Mouse (Mus musculus) c-Kit-positive CD71-positive TER-119-negative erythroid progenitor cells, embryonic 14.5 days (primary cell): ENCODE results near the gene Ptp4a2.
"Not testable (repeated sequence)": the region's sequence is repeated elsewhere in the genome, so short reads cannot be mapped to it uniquely, and the experiment has no call there.

Experiments used
- DNase-seq: peaks from one replicate; pipeline ENCODE4 v3.0.0-alpha.2; 2013; ENCODE audit warnings: low read depth

Gene Ptp4a2

DNA sequence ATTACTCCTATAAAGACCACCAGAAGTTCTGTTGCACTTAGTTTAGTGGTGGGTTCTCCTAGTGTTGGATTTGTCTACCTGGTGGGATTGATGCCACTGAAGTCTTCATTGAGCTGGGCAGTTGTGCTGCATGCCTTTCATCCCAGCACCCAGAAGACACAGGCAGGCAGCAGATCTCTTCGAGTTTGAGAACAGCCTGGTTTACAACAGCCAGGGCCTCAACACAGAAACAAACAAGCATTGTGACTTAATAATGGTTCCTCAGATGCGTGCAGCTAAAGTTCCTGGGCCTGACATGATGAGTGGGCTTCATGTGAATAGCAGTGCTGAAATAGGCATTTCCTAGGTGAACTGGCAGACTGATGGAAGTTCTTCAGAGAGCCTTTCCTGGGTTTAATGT, 42.0 kb downstream of the Ptp4a2 start:
- DNase-seq: no peak

DNA sequence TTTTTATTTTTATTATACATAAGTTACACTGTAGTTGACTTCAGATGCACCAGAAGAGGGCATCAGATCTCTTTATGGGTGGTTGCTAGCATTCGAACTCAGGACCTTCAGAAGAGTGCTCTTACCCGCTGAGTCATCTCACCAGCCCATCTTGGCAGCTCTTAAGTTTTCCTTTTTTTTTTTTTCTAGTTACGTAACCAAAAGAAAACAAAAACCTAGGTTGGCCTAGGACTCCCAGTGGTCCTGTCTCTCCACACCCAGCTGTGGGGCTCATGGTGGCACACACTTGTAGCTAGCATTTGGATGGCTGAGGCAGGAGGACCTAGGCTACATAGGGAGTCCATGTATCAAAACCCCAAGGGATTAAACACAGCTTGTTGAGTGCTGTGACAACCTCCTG, 43.0 kb downstream of the Ptp4a2 start:
- DNase-seq: no peak

DNA sequence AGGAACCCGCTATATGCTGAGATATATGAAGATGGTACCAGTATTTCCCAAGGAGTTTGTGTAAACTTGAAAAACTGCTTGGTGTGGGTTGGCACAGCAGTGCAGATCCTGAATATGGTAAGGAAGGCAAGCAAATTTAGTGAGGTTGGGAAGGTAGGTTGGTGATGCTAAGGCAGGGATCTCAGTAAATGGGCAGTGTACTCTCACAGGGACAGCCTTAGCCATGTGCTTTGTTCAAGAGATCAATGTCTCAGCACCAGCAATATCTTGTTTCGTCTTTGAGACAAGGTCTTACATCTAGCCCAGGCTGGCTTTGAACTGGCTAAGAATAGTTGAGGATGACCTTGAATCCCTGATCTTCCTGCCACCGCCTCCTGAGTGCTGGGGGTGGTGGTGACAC, 43.6 kb downstream of the Ptp4a2 start:
- no peak for DNase-seq

DNA sequence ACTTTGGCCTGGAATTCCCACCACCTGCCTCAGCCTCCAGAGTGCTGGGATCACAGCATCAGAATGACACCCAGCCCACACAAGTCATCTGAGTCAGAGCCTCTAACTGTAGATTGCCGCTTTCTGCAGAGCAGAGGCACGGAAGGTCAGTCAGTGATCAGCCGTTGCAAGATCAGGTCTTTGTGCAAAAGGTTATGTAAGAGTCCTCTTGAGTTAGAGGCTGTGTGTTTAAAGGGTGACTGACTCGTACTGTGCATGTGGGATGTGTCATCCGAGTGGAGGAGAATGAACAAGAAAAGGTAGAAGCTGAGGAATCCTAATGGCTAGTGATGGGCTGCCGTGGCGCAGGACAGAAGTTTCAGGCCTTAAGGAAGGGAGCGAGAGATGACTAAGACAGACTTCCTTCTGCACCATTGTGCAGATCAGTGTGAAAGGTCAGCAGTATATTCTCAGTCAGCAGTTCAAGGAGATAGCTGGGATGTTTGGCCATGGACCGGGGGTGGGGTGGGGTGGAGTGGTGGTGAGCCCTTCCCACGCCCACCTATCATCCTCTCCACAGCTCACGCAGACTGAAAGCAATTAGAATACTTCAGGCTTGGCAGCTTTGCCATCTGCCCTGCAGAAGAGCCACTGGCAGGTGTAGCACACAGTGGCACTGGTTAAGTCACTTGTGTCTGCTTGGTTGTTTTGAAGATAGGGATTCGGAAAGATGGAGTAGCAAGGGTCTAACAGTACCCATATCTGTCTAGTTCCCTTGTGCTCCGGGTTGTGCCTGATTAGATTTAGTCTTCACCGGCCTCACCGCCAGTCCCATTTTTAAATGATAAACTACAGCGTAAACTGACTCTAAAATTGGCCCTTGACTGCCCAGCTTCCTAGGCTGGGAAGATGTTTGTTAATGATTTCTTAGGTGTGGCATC, 44.3 kb downstream of the Ptp4a2 start:
- no peak for DNase-seq

DNA sequence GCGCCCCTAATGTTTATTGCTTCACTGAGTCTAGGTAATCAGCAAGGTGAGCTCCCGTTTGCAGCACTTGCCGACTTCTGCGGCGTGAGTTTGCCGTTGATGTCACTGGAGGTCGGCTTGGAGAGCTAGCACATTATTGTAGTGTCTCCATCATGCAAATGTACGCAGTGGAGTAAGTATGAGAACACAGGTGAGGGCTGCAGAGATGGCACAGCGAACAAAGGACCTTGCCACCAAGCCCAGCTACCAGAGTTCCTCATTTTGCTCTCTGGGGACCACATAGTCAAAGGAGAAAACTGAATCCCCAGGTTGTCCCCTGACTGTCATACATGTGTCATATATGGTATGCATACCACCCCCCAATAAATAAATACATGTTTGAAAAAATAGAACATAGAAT, 49.4 kb downstream of the Ptp4a2 start:
- DNase-seq: no peak

DNA sequence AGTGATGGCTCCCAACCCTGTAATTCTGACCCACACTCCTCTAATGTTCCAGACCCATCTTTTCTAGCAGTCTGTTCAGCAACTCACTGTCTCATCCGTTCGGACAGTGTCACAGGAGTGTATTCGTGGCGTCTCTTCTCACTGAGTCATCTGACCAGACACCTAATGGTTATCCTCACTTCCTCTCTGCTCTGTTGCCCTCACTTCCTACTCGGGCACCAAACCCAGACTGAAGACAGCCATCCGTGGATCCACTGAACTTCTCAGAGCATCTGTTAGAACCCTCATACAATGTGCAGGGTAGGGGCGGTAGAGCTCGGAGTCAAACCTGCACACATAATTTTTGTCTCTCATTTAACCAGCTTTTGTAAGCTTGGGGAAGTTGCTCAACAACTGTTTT, 50.4 kb downstream of the Ptp4a2 start:
- DNase-seq: no peak

DNA sequence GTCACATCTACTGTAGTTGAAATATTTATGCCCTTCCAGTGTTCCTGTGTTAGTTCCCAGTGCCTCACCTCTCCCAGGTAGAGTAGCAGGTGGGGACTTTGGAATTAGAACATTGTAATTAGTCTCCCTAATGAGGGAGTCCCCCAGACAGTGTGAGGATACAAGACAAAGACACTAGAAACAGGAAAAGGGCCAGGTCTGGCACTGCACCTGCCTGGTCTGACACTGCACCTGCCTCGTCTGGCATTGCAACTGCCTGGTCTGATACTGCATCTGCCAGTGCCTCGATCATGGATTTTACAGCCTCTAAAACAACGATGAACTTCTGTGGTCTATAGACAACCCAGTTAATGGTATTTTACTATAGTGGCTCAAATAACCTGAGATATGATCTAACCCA, 51.3 kb downstream of the Ptp4a2 start:
- no peak for DNase-seq

DNA sequence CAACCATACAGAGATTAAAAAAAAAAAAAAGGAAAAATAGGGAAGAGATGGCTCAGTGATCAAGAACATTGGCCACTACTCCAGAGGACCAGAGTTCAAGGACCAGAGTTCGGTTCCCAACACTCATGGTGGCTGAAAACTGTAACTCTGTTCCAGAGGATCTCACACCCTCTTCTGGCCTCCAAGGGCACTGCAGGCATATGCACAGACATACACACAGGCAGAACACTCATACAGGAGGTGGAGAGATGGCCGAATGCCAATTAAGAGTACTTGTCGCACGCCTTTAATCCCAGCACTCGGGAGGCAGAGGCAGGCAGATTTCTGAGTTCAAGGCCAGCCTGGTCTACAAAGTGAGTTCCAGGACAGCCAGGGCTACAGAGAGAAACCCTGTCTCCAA, 55.2 kb downstream of the Ptp4a2 start:
- not testable (repeated sequence) for DNase-seq

DNA sequence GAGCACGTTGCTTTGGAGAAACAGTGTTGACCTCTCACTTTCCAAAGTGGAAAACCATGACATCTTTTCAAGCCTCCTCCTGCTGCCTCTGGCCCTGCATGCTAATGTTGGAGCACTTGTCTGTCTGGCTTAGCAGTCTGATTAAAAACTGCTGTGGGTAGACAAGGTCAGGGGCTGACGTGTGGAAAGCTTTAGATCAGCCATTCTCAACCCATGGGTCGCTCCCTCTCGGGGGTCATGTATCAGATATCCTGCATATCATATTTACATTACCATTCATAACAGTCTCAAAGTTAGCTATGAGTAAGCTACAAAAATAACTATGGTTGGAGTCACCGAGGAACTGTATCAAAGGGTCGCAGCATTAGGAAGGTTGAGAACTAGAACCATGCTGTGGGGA, 57.2 kb downstream of the Ptp4a2 start:
- no peak for DNase-seq

DNA sequence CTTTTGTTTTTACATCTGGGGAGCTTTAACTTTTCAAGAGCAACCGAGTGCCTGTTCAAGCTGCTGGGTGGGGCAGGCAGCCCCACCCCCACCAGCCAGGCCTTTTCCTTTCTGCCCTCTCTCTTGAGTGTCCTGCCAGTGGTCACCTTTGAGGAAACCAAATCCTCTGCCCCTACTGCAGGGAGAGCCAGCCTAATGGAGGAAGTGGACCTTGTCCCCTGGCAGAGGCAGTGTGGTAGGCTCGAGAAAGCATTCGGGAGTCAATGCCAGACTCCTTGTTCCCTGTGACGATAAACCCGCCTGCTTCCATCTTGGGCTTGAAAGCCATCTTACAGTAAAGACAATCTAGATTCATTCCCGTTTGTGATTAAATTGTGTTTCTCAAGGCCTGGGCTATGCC, 59.5 kb downstream of the Ptp4a2 start:
- no peak for DNase-seq

DNA sequence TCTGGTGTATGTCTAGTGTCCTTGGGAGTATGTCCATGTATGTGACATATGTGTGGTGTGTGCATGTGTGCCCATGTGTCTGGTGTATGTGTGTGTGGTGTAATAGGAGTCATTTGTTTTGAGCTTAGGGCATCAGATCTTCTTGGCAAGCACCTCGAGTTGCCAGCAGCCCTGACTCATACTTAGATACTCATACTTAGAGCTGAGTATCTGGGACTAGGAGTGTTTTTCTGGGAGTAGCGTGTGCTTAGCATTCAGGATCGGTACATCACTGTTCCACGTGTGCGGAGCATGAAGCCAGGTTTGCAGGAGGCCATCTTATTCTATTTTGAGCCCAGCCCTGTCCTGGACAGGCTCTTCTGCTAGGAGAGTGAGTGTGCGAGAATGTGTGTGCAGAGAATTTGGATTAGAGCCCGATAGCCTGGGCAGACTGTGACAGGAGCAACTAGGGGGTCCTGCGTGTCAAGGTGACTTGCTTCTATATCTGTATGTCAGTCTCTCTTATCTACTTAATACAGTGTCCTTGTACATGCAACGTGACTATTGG, 61.4 kb downstream of the Ptp4a2 start:
- DNase-seq: no peak

DNA sequence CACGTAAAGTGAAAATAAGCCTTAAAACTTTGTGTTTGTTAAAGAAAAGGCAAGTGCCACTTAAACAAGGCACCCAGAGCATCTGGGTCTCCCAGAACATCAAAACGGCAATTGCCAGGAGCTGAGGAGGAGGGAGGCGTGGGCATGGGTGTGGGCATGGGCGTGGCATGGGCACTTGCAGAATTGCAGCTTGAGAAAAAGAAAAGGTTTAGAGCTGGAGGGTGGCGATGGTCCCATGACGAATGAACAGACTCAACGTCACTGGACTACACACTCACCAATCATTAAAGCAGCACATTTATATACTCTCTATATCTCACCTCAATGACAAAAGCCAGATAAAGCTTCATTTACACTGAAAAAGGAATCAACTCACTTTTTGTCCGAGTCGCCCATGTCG, 63.8 kb downstream of the Ptp4a2 start:
- no peak for DNase-seq

DNA sequence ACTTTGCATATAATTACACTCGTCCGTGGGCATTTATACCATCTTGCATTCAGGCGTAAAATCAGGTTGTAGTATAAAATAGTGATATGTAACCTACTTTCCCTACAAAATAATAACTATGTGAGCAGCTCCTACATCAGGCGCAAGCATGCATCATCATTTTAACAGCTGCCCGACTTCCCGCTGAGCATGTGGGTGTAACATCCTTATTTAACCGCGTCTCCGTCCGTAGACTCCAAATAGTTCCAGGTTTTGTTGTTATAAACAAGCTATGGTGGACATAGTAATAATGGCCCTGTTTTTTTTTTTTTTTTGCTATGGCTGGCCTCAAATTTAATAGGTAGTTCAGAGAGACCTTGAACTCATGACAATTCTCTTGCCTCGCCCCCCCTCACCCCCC, 64.4 kb downstream of the Ptp4a2 start:
- no peak for DNase-seq

DNA sequence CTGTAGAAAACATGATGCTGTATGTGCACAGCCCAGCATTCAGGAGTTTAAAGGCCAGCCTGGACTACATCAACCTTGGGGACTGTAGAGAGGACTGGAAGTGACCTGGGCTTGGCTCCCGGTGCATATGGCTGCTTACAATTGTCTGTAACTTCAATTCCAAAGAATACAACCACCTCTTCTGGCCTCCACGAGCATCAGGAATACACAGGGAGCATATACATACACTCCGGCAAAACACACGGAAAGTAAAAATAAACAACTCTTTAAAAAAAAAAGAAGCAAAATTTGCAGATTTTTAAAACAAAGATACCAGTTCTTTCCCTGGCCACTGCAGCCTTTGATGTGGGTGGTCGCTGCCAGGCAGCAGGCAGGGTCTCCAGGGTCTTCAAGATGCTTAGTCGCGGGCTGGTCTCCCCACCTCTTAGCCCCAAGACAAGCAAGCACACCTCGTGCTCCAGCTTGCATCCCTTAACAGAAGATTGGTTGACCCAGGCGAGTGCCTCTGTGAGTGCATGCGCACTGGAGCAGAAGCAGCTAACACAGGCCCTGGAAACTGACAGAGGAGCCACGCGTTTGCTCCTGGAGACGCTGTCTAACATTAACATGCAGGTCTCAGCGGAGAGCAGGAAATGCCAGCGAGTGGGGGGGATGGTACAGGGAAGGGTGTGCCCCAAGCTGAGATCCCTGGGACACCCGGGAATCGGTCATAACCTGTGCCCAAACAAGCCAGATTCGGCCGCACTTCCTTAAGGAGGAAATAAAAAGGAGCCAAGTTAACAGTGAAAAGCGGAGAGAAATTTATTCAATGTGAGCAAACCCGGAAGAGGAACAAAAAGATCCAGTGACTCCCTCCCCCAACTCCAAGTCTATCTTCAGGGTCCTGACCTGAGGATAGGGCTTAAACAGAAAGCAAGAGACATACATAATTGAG, 66.1 kb downstream of the Ptp4a2 start:
- peak; percentile 46 for DNase-seq

DNA sequence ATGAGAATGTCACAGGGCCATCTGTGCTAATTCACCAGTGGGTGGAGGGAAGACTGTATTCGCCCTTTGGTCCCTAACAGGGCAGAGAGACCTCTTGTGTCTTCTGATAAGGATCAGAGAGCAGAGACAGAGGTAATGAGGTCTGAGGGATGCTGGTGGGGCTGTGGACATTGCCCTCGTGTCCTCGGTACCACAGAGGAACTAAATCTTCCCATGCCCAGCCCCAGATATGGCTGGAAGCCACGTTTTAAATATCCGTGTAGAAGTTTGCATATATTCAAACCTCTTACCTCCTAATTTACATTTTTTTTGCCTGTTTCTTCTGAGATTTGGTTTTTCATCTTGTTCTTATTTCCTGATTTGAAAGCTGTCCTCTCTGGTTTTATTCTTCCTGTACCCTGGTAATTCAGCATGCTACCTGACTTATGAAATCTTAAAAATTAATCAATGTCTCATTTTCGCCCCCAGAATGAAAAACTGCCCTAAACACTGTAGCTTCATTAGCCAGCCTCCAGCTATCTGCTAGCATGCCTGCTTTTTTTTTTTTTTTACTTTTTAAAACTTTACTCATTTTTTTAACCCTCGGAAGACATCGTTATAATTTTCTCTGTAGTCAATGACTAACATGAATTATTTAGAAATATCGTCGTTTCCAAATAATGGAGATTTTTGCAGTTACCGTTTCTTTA, 67.1 kb downstream of the Ptp4a2 start:
- DNase-seq: no peak

DNA sequence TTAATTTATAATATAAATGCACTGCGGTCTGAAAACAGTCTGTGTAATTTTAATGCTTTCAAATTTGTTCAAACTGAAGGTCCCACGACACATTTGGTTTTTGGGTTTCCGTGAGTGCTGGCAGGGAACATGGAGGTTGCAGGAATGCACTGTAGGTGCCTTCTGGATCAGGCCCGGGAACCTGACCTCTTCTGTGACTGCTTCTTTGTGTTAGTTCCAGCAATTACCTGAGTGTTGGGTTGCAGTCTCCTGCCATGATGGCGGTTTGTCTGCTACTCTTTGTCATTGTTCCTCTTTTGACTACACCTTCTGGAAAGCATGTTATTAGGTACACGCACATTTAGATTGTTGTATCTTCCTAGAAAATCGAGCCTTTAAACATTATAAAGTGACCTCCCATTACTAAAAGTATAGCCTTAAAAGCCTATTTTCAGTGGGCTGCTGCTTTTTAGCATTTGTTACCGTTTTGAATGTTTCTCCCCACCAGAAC, 67.7 kb downstream of the Ptp4a2 start:
- no peak for DNase-seq

DNA sequence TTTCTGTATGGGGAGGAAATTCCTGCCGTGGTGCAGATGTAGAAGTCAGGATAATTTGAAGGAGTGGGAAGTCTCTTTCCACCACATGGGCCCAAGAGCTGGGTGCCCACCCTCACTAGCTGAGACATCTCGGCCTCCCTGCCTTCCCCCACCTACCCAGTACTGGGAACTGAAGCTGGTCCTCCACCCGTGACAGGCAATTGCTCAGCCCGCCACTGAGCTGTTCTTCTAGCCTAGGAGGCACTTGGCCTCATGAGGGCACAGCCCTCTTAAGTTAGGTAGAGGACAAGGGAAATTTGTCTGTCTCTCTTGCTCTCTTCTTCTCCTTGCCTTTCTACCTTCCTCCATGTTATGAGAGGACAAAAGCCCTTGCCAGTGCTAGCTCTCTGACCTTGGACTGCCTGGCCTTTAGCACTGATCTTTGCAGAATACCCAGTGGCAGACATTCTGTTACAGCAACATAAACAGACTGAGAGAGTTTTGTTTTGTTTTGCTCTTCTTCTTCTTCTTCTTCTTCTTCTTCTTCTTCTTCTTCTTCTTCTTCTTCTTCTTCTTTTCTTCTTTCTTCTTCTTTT, 68.3 kb downstream of the Ptp4a2 start:
- no peak for DNase-seq

DNA sequence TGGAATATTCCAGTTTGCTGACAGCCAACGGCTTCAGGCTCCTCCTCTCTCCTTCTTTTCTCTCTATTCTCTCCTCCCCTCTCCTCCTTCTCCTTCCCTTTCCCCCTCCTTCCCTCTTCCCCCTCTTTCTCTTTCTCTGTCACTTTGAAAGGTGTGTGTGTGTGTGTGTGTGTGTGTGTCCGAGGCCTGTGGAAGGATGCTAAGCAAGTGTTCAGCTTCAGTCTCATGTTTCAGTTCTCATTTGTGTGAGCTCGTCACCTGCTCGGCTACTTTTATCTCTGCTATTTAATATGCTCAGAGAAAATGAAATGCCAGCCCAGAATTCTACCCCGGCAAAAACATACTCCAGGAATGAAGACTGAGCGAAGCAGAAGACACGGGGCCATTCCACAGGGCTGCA, 69.6 kb downstream of the Ptp4a2 start:
- DNase-seq: no peak

DNA sequence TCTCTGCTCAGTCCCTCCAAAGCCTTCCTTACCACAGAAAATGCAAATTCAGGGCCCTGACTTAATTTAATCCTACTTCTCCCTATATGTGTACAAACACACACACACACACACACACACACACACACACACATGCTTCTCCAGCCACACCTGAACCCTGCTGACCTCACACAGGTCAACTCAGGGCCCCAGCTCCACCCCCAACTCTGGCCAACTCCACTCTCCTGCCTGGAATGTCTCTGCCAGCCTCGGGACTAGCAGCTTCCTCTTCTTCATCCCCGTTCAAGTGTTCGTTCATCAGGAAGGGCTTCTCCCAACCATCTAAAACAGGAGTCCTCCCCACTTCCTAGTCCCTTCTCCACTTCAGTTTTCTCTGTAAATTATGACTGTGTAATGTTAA, 70.6 kb downstream of the Ptp4a2 start:
- DNase-seq: no peak

DNA sequence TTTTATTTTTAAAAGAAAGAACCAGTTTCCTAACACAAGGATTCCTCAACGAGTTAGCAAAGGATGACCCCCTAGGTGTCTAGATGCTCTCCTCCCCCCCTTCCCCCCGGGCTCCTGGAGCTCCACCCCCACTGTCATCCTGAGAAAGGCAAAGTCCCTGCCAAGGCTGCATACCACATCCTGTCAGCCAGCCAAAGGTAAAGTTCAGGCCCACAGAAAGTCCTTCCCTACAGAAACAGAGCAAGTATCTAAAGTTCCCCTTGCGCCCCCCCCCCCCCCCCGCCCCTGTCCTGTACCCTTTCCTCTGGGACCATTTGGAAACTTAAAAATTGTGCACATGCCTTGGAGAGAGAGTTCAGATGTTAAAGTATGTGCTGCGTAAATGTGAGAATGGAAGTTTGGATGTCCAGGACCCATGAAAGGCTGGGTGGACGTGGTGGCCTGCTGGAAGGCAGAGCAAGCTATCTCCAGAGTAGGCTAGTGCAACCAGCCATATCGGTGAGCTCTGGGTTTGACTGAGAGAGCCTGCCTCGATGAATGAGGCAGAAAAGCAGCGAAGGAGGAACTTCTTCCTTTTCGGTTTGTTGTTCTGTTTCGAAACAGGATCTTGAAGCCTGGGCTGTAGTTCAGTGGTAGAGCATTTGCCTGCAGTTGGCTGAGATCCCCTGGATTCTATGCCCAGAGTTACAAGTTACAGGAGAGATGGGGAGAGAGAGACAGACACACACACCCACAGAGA, 71.7 kb downstream of the Ptp4a2 start:
- DNase-seq: peak; percentile 17
